Mouse (Mus musculus): ENCODE data around the gene Lyst. TPM values are rescaled to one million over a fixed set of nuclear protein-coding genes. Genes with fewer than 3 reads are reported as not detected.
"Not testable (repeated sequence)": the region's sequence is repeated elsewhere in the genome, so short reads cannot be mapped to it uniquely, and the experiment has no call there.

The Lyst gene
- polyA plus RNA-seq (2015; fragmentation: Nextera tagmentation; extraction: Ambion mirVana) = 4.0 and 4.7 TPM in 2 replicates

DNA sequence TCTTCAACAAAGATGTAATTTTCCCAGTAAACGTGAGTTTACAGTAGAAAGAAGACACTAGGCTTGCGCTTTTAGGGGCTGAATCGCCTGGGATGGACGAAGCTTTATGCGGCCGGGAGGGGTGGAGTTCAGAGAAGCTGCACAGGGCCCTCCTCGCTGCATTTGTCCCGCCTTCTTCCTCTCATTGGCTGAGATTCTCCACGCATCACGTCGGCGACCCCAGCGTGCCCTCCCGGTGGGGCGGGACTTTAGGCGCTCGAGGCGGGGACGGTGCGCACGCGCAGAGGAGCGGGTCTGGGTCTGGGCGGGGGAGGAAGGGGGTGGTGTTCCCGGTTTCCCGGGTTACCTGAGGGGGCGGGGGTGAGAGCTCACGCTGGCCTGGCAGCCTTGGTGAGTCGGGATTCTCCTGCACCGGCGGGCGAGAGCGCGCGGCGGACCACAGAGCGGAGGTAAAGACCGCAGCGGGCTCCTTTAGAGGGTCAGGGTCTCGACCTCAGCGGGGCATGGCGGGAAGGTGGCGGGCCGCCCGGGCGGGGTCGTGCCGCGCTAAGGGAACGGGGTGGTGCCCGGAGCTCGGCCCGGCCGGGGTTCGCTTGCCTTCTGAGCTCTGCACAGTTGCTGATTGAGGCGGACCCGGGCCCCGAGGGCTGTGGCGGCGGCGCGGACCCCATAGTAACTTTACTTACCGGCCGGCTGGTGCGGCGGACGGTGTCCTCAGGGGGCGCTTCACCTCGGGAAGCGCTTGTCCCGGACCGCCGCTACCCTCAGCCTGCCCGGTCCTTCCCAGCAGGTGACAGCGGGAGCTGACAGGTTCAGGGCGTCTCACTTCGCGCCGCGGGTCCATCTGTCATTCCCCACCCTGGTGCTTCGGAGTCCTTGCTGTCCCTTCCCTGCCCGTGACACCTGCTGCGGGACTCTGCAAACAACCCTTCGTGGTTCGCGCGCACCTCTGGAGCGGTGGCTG lies at the start of gene Lyst:
Gene Lyst, plus strand, starts transcription at position 350 of the 964 bp plus-strand sequence.
- Histone ChIP-seq H3K9ac (replicated peaks) (peak within 1 kb of the TSS; percentile 75), H3K36me3 (no peaks in the 10 kb centered on the region), H3K4me3 (replicated peaks) (peak within 1 kb of the TSS; percentile 94), H3K27ac (replicated peaks) (peak within 1 kb of the TSS; percentile 88), H3K4me1 (peaks cover 14% of the 10 kb centered on the region), H3K4me2 (peak within 1 kb of the TSS; percentile 79), H3K9me3 (replicated peaks) (no peaks in the 10 kb centered on the region), H3K27me3 (replicated peaks) (no peaks in the 10 kb centered on the region)
- peak; percentile 99 for ATAC-seq (ENCODE audit: low FRiP score)
- under 1% methylated on average over 86 of the region's 88 CpGs for WGBS

DNA sequence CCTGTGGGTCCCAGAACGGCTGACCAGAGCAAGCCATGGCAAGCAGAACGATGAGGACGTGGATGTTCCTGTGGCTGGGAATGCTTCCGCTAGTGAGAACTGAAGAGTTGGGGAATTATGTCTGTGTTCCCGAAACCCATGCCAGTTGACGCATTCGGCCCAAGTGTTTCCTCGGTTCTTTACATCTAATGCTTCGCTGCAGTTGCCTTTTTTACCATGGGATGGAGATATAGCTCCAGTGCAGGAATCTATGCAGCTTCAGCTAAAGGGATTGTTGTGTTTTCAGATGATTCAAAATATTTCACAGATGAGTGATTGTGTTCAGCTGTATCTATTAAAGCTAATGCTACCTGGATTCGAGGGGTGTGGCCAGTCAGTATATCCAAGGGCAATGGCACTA lies 47.1 kb upstream of the Lyst start:
- H3K27me3 ChIP-seq (replicated peaks); H3K36me3 ChIP-seq; ATAC-seq (ENCODE audit: low FRiP score); H3K4me3 ChIP-seq (replicated peaks); H3K9me3 ChIP-seq (replicated peaks); H3K4me1 ChIP-seq; H3K9ac ChIP-seq (replicated peaks); H3K4me2 ChIP-seq; H3K27ac ChIP-seq (replicated peaks): not testable (repeated sequence)
- WGBS = 91% methylated on average over 10 of the region's 10 CpGs

DNA sequence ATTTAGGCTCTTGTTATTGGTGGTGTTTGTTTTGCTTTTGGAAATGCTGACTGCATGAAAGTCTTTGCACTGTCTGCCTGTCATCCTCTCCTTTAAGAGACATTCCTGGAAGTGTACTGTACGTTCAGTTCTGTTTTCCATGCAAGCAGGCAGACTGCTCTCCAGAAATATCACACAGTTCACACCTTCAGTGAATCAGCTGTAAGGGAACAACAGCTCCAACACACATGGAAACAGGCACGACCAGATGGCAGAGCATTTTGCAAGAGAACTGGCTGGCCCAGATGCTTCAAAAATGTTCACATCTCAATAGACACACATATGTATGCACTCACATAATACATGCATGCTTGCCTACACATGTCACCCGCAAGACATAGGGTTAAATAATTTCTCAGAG lies 43.4 kb upstream of the Lyst start:
- no peaks in the 10 kb centered on the region for H3K27me3 ChIP-seq (replicated peaks)
- no peak overlapping the region for H3K4me3 ChIP-seq (replicated peaks)
- H3K4me1 ChIP-seq = no peaks in the 10 kb centered on the region
- H3K4me2 ChIP-seq = no peak overlapping the region
- H3K9me3 ChIP-seq (replicated peaks) = no peaks in the 10 kb centered on the region
- 82% methylated on average over 3 of the region's 3 CpGs for WGBS
- H3K9ac ChIP-seq (replicated peaks) = no peak overlapping the region
- ATAC-seq (ENCODE audit: low FRiP score) = no peak
- H3K27ac ChIP-seq (replicated peaks) = no peak overlapping the region
- no peaks in the 10 kb centered on the region for H3K36me3 ChIP-seq

DNA sequence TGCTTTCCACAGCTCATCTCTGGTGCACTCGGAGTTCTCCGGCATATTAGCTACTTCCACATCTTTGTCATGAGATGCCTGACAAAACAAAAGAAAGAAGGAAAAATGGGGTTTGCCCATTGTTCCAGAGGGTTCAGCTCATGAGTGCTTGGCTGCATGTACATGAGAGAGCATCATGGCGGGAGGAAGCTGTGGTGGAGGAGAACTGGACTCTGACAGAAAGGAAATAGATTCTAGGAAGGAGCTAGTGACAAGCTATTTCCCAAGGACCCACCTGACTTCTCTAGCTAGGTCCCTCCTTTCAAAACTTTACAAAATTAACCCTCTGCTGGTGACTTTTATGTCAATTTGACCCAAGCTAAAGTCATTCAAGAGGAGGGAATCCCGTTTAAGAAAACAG lies 42.3 kb upstream of the Lyst start:
- Histone ChIP-seq H3K4me1 (no peaks in the 10 kb centered on the region), H3K4me2 (no peak overlapping the region), H3K36me3 (no peaks in the 10 kb centered on the region), H3K4me3 (replicated peaks) (no peak overlapping the region), H3K27ac (replicated peaks) (no peak overlapping the region), H3K27me3 (replicated peaks) (no peaks in the 10 kb centered on the region), H3K9ac (replicated peaks) (no peak overlapping the region), H3K9me3 (replicated peaks) (no peaks in the 10 kb centered on the region)
- ATAC-seq (ENCODE audit: low FRiP score) = no peak
- WGBS = 92% methylated on average over 4 of the region's 4 CpGs

DNA sequence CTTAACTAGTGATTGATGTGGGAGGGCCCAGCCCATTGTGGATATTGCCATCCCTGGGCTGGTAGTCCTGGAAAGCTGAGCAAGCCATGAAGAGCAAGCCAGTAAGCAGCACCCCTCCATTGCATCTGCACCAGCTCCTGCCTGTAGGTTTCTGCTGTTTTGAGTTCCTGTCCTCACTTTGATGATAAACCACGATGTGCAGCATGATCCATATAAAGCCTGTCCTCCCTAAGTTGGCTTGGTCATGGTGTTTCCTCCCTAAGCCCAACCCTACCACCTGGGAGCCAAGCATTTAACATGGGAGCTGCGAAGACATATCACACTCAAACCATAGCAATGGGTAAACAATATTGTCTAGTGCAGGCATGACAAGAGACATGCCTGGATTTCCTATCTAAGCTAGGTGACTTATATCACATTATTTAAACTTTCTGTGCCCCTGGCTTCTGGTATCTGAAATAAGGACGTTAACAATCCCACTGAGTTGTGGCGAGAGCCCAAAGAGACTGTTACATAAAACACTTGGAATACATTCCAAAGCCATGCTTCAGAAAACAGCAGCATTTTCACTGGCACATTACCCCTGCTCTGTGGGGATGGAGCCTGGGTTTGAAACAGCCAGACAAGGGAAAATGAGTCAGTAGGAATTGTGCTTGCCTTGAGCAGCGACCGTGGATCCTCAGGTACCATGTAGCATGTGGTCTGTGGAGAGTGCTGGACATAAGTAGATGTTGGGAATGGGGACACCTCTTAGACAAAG lies 41.6 kb upstream of the Lyst start:
- Histone ChIP-seq H3K4me3 (replicated peaks) (no peak overlapping the region), H3K9ac (replicated peaks) (no peak overlapping the region), H3K4me2 (no peak overlapping the region), H3K27ac (replicated peaks) (no peak overlapping the region), H3K36me3 (no peaks in the 10 kb centered on the region), H3K4me1 (no peaks in the 10 kb centered on the region), H3K27me3 (replicated peaks) (no peaks in the 10 kb centered on the region), H3K9me3 (replicated peaks) (no peaks in the 10 kb centered on the region)
- peak; percentile 14; the same call in 1 of the 2 replicates for ATAC-seq (ENCODE audit: low FRiP score)
- WGBS = 85% methylated on average over 6 of the region's 6 CpGs

DNA sequence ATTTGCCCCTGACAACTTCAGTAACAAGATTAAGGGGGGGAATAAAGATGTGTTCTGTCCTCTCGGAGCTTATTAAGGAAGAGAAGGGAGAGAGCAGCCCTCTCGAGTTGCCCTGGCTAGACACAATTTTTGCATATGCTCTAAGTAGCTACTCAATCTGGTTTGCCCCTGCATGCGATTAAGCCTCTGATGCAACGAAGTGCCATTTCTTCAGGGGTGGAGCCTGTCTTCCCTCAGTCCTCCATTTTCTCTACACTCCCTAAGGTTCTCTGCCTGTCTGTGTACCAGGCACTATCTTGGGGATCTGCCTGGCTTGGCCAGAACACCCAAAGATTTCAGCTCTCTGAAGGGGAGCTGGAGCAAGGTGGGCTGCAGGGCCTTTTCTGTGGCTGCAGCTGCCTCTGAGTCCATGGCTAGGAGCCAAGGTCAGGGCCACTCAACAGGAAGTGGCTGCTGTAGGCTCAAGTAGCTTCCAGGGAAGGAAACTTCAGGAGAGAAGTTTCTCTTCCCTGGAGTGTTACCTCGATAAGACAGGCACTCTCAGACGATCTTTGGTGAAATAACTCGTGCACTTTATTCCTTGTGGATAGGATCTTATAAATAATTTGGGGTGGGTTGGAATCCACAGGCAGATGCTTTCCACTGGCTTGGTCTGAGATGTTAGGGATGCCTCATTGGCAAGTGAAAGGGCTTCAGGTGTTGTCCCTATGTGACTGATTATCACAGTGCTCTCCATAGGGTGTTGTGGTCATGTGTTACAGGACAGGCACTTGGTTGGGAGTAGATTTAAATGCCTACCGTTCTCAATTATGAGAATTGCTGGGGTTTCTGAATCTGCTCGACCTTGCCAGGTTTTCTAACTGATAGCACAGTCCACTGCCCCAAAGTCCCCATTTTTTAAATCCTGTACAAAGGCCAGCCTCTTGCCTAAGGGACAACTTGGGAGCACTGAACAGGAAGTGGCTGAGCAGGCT lies 40.2 kb upstream of the Lyst start:
- Histone ChIP-seq H3K4me3 (replicated peaks) (no peak overlapping the region), H3K36me3 (no peaks in the 10 kb centered on the region), H3K4me2 (no peak overlapping the region), H3K9me3 (replicated peaks) (no peaks in the 10 kb centered on the region), H3K27me3 (replicated peaks) (no peaks in the 10 kb centered on the region), H3K27ac (replicated peaks) (no peak overlapping the region), H3K4me1 (no peaks in the 10 kb centered on the region), H3K9ac (replicated peaks) (no peak overlapping the region)
- 83% methylated on average over 9 of the region's 9 CpGs for WGBS
- no peak for ATAC-seq (ENCODE audit: low FRiP score)

DNA sequence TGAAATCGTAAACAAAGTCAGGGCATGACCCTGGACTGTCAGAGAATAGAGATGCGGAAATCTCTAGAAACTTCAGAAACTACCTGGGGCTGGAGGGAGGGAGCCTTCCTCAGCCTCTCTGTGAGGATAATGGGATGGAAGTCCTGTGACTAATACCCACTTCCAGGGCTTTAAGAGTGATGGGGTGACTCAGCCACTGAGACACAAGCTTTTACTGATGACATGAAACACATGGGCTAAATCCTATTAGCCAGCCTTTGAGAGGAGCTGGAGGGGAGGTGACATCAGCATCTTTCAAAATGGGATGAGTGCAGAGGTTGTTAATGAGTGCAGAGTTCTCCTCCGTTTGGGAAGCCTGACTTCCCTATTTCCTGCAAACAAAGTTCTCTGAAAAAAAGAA lies 38.2 kb upstream of the Lyst start:
- Histone ChIP-seq H3K9me3 (replicated peaks) (no peaks in the 10 kb centered on the region), H3K27me3 (replicated peaks) (no peaks in the 10 kb centered on the region), H3K9ac (replicated peaks) (no peak overlapping the region), H3K27ac (replicated peaks) (no peak overlapping the region), H3K36me3 (no peaks in the 10 kb centered on the region), H3K4me1 (no peaks in the 10 kb centered on the region), H3K4me3 (replicated peaks) (no peak overlapping the region), H3K4me2 (no peak overlapping the region)
- 64% methylated on average over 3 of the region's 3 CpGs for WGBS
- ATAC-seq (ENCODE audit: low FRiP score) = no peak

DNA sequence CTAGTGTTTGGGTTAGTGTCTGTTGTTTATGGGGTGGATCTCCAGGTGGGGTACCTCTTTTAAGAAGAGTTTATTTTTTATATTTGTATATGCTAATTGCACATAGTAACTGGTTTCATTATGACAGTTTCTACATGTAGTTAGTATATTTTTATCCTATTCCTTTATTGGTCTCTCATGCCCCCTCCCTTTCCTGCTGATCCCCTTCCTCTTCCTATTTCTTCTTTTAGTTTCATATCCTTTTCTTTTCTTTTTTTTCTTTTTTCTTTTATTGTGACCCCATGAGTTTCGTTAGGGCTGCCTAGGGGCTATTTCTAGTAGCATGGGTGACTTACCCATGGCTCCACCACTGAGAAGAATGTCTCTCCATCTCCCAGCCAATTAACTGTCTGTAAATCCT lies 36.5 kb upstream of the Lyst start:
- Histone ChIP-seq H3K27me3 (replicated peaks) (no peaks in the 10 kb centered on the region), H3K36me3 (no peaks in the 10 kb centered on the region), H3K4me2 (no peak overlapping the region), H3K4me3 (replicated peaks) (no peak overlapping the region), H3K27ac (replicated peaks) (no peak overlapping the region), H3K9me3 (replicated peaks) (no peaks in the 10 kb centered on the region), H3K4me1 (no peaks in the 10 kb centered on the region), H3K9ac (replicated peaks) (no peak overlapping the region)
- WGBS = 68% methylated on average over 1 of the region's 1 CpGs
- ATAC-seq (ENCODE audit: low FRiP score) = no peak

DNA sequence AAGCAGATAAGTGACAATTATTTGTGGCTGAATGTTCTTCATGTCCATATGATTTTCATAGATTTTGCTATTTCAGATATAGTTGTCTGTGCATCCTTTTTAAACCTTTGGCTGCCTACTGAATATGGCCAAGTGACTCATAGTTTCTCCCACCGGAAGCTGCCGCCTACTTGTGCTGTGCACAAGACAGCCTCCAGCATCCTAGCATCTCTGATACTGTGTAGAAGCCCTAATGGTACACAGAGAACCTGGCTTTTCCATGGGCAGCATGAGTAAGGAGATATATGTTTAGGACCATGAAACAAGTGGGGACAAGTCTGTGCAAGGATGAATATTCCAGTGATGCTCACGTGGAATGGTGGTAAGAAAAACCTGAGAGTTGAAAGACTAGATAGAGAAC lies 35.0 kb upstream of the Lyst start:
- no peaks in the 10 kb centered on the region for H3K27me3 ChIP-seq (replicated peaks)
- H3K9me3 ChIP-seq (replicated peaks) = no peaks in the 10 kb centered on the region
- no peak for ATAC-seq (ENCODE audit: low FRiP score)
- WGBS = 91% methylated on average over 3 of the region's 3 CpGs
- H3K4me1 ChIP-seq = no peaks in the 10 kb centered on the region
- no peak overlapping the region for H3K27ac ChIP-seq (replicated peaks)
- no peak overlapping the region for H3K9ac ChIP-seq (replicated peaks)
- no peaks in the 10 kb centered on the region for H3K36me3 ChIP-seq
- no peak overlapping the region for H3K4me2 ChIP-seq
- no peak overlapping the region for H3K4me3 ChIP-seq (replicated peaks)

DNA sequence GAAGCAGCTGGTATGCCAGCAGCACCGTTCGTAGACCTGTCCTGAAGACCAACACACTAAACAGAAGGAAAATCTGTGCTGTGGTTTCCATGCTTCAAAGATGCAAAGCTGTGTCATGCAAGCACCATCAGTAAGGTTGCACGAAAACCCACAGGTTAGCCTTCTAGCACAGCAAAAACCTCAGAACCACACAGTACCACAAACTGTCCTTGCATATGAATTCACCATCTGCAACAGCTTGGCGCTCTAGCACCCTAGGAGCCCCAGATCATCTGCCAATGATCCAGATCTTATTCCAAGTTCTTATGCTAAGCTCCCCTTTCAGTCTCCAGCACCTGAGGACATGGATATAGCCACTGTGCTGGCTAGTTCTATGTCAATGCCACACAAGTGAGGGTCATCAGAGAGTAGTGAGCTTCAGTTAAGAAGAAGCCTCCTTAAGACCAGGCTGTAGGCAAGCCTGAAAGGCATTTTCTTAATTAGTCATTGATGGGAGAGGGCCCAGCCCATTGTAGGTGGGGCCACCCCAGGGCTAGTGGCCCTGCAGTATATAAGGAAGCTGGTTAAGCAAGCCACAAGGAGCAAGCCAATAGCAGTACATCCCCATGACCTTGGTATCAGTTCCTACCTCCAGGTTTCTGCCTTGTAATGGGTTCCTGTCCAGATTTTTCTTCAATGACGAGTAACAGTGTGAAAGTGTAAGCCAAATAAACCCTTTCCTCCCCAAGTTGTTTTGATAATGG lies 33.0 kb upstream of the Lyst start:
- no peak overlapping the region for H3K4me2 ChIP-seq
- H3K27me3 ChIP-seq (replicated peaks) = no peaks in the 10 kb centered on the region
- H3K9me3 ChIP-seq (replicated peaks) = no peaks in the 10 kb centered on the region
- H3K27ac ChIP-seq (replicated peaks) = no peak overlapping the region
- WGBS = 77% methylated on average over 5 of the region's 5 CpGs
- H3K36me3 ChIP-seq = no peaks in the 10 kb centered on the region
- no peaks in the 10 kb centered on the region for H3K4me1 ChIP-seq
- no peak overlapping the region for H3K9ac ChIP-seq (replicated peaks)
- no peak for ATAC-seq (ENCODE audit: low FRiP score)
- H3K4me3 ChIP-seq (replicated peaks) = no peak overlapping the region

DNA sequence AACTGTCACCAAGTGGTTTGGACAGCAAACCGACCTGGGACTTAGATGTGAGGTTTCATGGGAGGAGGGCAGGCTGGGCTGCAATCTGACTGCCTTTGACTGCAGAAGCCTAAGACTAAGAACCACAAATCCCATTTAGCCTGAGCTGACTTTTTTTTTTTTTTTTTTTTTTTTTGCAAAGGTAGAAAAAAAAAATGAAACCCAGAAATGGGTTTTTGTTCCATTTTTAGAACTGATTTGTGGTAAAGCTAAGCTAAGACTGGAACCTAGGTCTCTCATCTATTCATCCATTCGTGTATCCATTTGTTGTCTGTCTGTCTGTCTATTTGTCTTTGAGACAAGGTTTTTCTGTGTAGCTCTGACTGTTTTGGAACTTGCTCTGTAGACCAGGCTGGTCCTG lies 31.9 kb upstream of the Lyst start:
- no peaks in the 10 kb centered on the region for H3K27me3 ChIP-seq (replicated peaks)
- no peak overlapping the region for H3K27ac ChIP-seq (replicated peaks)

More for the DNA sequence above, 31.9 kb upstream of the Lyst start:
- no peak overlapping the region for H3K4me2 ChIP-seq
- H3K4me1 ChIP-seq = no peaks in the 10 kb centered on the region
- no peak overlapping the region for H3K4me3 ChIP-seq (replicated peaks)
- H3K36me3 ChIP-seq = no peaks in the 10 kb centered on the region
- no peaks in the 10 kb centered on the region for H3K9me3 ChIP-seq (replicated peaks)
- WGBS = 75% methylated on average over 2 of the region's 2 CpGs
- H3K9ac ChIP-seq (replicated peaks) = no peak overlapping the region
- ATAC-seq (ENCODE audit: low FRiP score) = no peak
